Mouse (Mus musculus) neural tube, embryonic 10.5 days (tissue): ENCODE measurements around the gene Ntn1.

Experiments
- DNase-seq: peaks from one replicate; pipeline ENCODE4 v3.0.0-alpha.2; 2017; ENCODE audit warnings: low spot score; ENCODE audit errors: extremely low spot score

Gene Ntn1

DNA sequence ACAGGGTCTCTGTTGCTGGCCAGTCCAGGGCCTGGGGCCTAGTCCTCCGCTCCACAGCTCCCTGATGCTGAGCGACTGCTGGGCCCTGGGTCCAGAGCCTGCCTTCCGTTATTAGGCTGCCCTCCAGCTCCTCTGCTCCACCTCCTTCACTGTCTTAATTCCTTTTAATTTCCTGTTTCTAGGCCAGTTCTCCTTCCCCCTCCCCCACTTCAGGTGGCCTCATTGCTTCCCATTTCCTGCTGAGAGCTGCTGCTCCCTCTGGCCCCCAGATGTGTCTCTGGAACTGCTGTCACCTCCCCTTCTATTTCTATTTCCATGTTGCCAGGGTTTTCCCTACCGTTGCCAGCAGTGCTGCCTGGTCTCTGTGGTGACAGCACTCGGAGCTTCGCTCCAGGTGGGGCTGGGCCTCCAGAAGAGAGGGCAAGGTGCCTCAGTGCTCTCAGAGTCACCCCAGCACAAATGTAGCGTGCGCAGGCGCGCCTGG is 204.9 kb downstream of the Ntn1 start:
- no peak for DNase-seq

GRCm38 (mm10) chr11:68195168-68195567 is 205.5 kb downstream of the Ntn1 start:
- DNase-seq = no peak

- no peak for DNase-seq
Measured at GRCm38 (mm10) chr11:68190849-68191248, 209.8 kb downstream of the Ntn1 start.

- no peak for DNase-seq
Measured at GRCm38 (mm10) chr11:68188695-68189201, 211.9 kb downstream of the Ntn1 start.

DNA sequence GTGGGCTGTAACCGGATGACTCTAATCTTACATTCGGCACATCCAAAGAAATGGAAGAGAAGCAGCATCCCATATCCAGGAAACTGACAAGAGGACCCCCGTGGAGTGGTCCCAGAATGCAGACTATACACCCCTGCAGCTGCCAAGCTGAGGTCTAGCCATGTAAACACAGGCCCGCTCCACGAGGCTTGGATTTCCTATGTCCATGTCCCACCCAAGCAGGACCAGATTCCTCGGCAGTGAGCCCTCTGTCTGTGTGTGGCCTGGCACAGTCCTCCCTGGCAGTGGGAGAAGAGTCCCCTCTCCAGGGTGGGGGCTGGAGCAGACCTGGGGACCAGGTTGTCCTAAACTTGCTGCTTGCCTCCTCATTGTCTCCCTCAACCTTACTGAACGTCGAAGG is 213.4 kb downstream of the Ntn1 start:
- no peak for DNase-seq

- no peak for DNase-seq
Measured at GRCm38 (mm10) chr11:68185647-68186046, 215.0 kb downstream of the Ntn1 start.

DNA sequence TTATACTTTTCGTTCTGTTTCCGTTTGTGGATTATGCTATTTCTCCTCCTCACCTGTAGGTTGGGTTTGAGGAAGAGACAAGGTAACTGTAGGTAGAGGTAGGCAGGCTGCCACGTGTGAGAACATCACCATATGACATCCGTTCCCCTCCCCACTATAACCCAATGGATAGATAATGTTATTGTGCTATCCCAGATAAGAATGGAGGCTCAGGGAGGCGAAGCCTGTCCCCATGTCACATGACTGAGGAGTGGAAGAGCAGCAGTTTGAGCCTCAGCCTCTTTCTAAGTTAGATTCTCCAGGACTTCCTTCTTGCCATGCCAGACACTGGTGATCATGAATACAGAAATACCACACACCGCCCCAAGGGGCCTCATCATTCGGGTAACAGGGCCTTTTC is 223.2 kb downstream of the Ntn1 start:
- no peak for DNase-seq

GRCm38 (mm10) chr11:68176550-68176949 is 224.1 kb downstream of the Ntn1 start:
- DNase-seq = no peak

GRCm38 (mm10) chr11:68172648-68173045 is 228.0 kb downstream of the Ntn1 start:
- DNase-seq = no peak

DNA sequence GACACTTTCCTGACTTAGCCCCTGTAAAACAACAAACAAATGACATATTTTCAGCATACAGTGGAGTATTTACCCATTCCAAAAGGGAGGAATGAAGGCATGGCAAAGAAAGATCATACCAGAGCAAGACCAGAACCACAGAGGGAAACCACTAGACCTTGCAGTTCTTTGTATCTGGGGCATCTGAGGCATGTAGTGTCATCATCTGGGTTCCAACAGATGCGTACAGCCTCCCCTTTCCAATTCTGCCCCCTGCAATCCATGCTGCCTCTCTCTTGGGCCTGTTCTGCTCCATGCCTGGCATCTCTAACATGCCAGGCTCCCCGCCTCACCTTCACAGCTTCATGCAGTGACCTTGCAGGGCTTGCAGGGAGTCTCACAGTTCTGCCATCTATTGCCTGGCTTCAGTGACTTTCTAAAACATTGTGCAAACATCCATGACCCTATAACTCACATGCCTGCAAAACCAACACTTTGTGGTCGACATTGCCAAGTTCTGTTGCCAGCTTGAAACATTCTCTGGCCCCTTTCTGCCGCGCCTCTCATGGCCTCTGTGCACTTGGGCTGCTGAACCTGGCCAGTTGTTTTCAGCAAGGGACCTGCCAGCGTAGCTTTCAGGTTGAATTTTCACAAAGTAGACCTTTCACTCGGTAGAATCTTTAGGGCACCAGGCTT is 228.5 kb downstream of the Ntn1 start:
- no peak for DNase-seq

- no peak for DNase-seq
Measured at GRCm38 (mm10) chr11:68168427-68168826, 232.2 kb downstream of the Ntn1 start.

- DNase-seq = no peak
Measured at GRCm38 (mm10) chr11:68164408-68164807, 236.2 kb downstream of the Ntn1 start.

DNA sequence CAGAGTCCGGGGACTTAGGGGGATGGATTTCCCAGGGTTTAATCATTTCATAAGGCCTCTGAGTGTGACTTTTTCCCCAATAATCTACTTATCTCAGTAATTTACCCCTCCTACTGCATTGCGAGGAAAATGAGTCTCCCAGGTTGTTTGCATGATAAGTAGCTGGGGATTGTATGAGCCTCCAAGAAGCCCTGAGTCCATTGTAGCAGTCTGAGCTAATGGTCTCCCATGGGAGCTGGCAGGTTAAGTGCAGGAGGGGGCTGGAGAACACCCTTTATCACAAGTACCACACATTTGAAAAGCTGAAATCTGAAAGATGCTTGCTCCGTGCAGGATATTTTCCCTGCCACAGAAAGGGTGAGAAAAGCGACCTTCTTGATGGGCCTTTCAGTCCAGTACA is 240.8 kb downstream of the Ntn1 start:
- no peak for DNase-seq
